Mouse (Mus musculus) erythroblast, embryonic 14.5 days (primary cell): Measurements from ENCODE around the gene Eif4g3.

Experiments used
- GATA1 ChIP-seq: IDR thresholded peaks from 2 replicates; pipeline ENCODE4 v1.6.1; 2012; ENCODE audit warnings: low read length, inconsistent platforms, mixed read lengths
- TAL1 ChIP-seq: IDR thresholded peaks from 3 replicates; pipeline ENCODE4 v1.6.1; 2012; ENCODE audit warnings: low read length, inconsistent platforms, mixed read lengths

DNA sequence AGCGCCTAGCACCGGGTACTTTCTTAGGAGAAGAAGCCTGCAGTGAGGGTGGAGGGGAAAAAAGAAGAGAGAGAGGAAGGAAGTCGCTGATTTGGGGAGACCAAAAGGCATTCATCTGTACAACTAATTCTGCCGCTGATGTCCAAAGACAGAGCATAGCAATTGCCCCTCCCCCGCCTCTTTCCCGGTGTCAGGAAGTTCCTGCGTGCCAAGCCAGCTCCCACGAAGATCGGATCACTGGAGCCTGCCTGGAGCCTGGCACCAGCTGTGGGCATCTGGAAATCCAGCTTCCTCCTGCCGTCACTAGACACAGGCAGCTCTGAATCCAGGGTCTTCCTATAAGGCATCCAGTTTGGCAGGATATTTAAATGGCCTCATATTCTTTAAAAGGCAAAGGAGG lies 8.6 kb upstream of the Eif4g3 start:
- TF ChIP-seq TAL1 = no peak
- no peak for TF ChIP-seq GATA1
